Mouse (Mus musculus) liver, embryonic 12.5 days (tissue): Measurements from ENCODE around the gene Hist1h1b. TPM values are rescaled to one million over a fixed set of nuclear protein-coding genes. Genes with fewer than 3 reads are reported as not detected.
A peak's percentile ranks its signal among the peaks of the same experiment; 100 is the strongest.
"Not testable (repeated sequence)": the region's sequence is repeated elsewhere in the genome, so short reads cannot be mapped to it uniquely, and the experiment has no call there.

Experiments
- ATAC-seq: fragments of 200-750 bp; cut with Nextera tagmentation; 2 replicates; pipeline ENCODE4 v1.8.0; 2017; ENCODE audit warnings: moderate number of reproducible peaks, mild to moderate bottlenecking, moderate library complexity
- H3K27ac ChIP-seq: fragments of 300-500 bp; sonication (generic); 2 replicates; pipeline ENCODE4 v1.5.1; 2016; ENCODE audit warnings: mild to moderate bottlenecking
- H3K27me3 ChIP-seq: fragments of 300-500 bp; sonication (generic); replicated peaks from 2 replicates; pipeline ENCODE4 v1.6.1; 2016; ENCODE audit warnings: mild to moderate bottlenecking, moderate library complexity
- H3K36me3 ChIP-seq: fragments of 300-500 bp; sonication (generic); 2 replicates; pipeline ENCODE4 v1.6.1; 2016; ENCODE audit warnings: mild to moderate bottlenecking, moderate library complexity
- H3K4me1 ChIP-seq: fragments of 300-500 bp; sonication (generic); 2 replicates; pipeline ENCODE4 v1.6.1; 2016
- H3K4me2 ChIP-seq: fragments of 300-500 bp; sonication (generic); 2 replicates; pipeline ENCODE4 v1.6.1; 2016; ENCODE audit warnings: mild to moderate bottlenecking, moderate library complexity
- H3K4me3 ChIP-seq: fragments of 300-500 bp; sonication (generic); 2 replicates; pipeline ENCODE4 v1.5.1; 2016; ENCODE audit warnings: mild to moderate bottlenecking, moderate library complexity
- H3K9ac ChIP-seq: fragments of 300-500 bp; sonication (generic); 2 replicates; pipeline ENCODE4 v1.6.1; 2016; ENCODE audit warnings: mild to moderate bottlenecking, moderate library complexity
- H3K9me3 ChIP-seq: fragments of 300-500 bp; sonication (generic); replicated peaks from 2 replicates; pipeline ENCODE4 v1.6.1; 2016; ENCODE audit warnings: mild to moderate bottlenecking, moderate library complexity
- WGBS: fragments of 180-500 bp; shearing (Covaris S2); methylation state at CpG from one replicate; pipeline ENCODE4 v1.1.7; 2016; ENCODE audit not compliant: insufficient replicate concordance; 5-methylcytosine and 5-hydroxymethylcytosine counted together
- microRNA-seq: library from miRNA; unstranded; fragments of <30 nt; microRNA quantifications from one replicate; pipeline ENCODE4, GENCODE M21; 2017
- polyA plus RNA-seq: library from polyadenylated mRNA; unstranded; fragments of >200 nt; fragmentation: Nextera tagmentation; extraction: Ambion mirVana; gene quantifications from 2 replicates; pipeline ENCODE4 v1.2.1, GENCODE M21; 2016

The Hist1h1b gene
- polyA plus RNA-seq, 1 experiment from 2014 or later: 43.0 TPM

DNA sequence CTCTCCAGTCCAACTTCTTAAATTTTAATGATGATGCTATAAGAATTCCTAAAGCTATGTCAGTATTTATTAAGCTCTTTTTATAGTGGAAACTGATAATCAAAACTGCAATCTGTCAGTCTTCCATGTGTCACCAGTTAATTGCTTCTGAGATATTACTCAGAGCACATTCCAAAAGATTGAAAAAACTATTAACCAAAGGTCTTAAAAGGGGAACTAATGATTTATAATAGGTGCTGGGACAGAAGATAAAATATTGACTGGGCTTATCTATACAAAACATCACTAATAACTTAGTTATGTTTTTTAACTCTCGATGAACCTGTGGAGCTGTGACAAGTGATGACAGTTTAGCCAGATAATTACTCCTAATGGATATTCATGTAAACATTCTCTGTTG, 35.4 kb downstream of the Hist1h1b start:
- no peak overlapping the region for H3K4me3 ChIP-seq
- H3K9me3 ChIP-seq: no peaks in the 10 kb centered on the region
- no peak overlapping the region for H3K9ac ChIP-seq
- peaks cover 29% of the 10 kb centered on the region for H3K4me1 ChIP-seq
- no peak for ATAC-seq
- H3K27me3 ChIP-seq: no peaks in the 10 kb centered on the region
- WGBS: 30% methylated on average over 1 of the region's 1 CpGs
- no peak overlapping the region for H3K27ac ChIP-seq
- H3K4me2 ChIP-seq: no peak overlapping the region
- peaks cover 4% of the 10 kb centered on the region for H3K36me3 ChIP-seq

DNA sequence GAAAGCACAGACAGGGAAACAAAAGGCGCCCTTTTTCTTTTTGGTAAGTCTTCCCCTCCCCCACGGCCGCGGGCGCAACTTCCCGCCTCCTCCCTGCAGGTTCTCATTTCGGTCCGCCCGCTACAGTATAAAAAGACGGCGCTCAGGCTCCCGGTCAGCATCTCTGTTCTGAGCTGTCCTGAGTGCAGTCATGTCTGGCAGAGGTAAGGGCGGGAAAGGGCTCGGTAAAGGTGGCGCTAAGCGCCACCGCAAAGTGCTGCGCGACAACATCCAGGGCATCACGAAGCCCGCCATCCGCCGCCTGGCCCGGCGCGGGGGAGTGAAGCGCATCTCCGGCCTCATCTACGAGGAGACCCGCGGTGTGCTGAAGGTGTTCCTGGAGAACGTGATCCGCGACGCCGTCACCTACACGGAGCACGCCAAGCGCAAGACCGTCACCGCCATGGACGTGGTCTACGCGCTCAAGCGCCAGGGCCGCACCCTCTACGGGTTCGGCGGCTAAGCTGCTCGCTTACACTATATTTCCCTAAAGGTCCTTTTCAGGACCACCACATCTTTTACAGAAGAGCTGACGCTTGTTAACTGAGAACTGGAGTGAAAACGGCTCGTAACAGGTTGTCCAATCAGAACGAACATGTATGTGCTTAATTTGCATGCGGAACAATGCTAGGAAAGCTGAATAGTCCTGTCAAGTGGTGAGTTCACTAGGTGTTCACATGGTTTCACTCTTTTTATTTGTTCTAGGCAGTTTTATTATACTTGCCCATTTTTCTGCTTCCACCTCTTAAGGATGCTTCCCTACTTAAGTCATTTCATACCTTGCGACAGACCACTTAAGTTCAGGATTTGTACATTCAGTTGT, 45.3 kb downstream of the Hist1h1b start, which contains the start of gene Hist1h4j:
Hist1h4j (plus strand) TSS at position 159 of the 862 bp plus-strand sequence.
- Histone ChIP-seq H3K4me2 (peak within 1 kb of the TSS; percentile 77), H3K4me3 (peak within 1 kb of the TSS; percentile 62), H3K9ac (peak within 1 kb of the TSS; percentile 77), H3K27ac (peak within 1 kb of the TSS; percentile 95), H3K4me1 (peaks cover 39% of the 10 kb centered on the region)
- not testable (repeated sequence) for H3K27me3 ChIP-seq, H3K36me3 ChIP-seq, H3K9me3 ChIP-seq
- peak; percentile 91 for ATAC-seq
- WGBS: under 1% methylated on average over 48 of the region's 56 CpGs

DNA sequence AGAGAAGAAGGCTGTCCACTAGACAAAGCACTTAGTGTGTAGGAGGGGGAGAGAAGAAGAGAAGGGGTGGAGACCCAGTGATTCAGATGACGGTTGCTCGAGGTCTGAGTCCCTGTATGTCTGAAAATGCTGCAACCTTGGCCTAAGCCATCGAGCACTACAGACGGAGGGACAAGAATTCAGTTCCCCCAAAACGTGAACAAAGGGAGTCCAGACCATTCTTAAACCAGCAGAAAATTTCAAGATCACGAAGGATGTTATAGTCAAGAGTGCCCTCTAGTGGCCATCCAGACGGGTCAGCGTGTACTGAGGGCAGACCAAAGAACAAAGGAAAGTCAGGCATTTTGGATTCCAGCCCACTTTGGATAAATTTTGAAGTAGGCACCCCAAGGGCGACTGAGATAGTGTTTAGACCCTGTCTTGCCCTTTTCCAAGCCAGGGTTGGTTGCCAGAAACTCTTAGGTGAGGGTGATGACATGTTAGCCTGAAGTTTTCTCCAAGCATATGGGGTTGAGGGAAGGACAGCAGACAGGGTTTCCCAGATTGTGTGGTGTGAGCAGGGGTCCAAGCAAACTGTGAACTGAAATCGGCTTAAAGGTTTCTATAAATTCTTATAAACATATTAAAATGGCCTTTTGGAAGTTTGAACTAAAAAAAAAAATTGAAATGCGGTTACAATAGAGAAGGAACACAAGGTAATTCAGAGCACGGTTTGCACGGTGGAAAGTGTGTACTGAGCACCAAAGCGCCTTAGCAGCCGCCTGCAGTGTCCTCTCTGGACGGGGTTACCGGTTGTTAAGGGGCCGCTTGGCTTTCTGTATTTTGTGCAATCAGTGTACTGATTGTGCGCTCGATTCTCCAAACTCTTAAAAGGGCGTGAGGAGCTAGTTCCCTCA, 46.2 kb downstream of the Hist1h1b start:
- Histone ChIP-seq H3K36me3 (no peaks in the 10 kb centered on the region), H3K4me3 (peak overlapping the region; percentile 62), H3K4me2 (peak overlapping the region; percentile 77), H3K9ac (peak overlapping the region; percentile 77), H3K27me3 (no peaks in the 10 kb centered on the region), H3K4me1 (peaks cover 33% of the 10 kb centered on the region), H3K9me3 (no peaks in the 10 kb centered on the region), H3K27ac (peak overlapping the region; percentile 95)
- under 1% methylated on average over 21 of the region's 21 CpGs for WGBS
- peak; percentile 62 for ATAC-seq

DNA sequence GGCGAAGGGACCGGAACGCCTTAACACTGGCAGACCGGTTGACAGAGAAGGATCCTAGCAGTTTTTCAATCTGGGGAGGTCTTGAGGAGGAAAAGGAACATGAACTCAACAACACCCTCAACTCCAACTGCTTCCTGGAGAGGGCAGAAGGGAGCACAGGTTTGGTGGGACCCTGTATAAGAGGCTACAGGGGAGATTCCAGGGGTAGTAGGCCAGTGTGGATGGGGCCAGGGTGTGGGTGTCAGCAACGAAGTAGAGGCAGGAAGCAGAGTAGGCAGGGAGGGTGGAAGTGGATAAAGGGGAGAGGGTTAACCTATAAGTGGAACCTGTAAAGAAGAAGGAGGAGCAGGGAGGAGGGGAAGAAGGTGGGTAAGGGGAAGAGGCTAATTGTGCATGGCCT, 47.0 kb downstream of the Hist1h1b start:
- no peaks in the 10 kb centered on the region for H3K36me3 ChIP-seq
- H3K4me3 ChIP-seq: no peak overlapping the region
- no peaks in the 10 kb centered on the region for H3K9me3 ChIP-seq
- peak overlapping the region; percentile 77 for H3K4me2 ChIP-seq
- no peak for ATAC-seq
- peaks cover 33% of the 10 kb centered on the region for H3K4me1 ChIP-seq
- H3K9ac ChIP-seq: peak overlapping the region; percentile 77
- peak overlapping the region; percentile 95 for H3K27ac ChIP-seq
- H3K27me3 ChIP-seq: no peaks in the 10 kb centered on the region
- WGBS: 76% methylated on average over 5 of the region's 5 CpGs

Small RNA genes lying within 50 kb of the gene (microRNA-seq; reads per million reads assigned to microRNA genes)
- not detected for gene Gm19658
- 1.1 reads per million for gene Gm44346
- 1.4 reads per million for gene Gm44454

Other genes with a start within 250 kb of the Hist1h1b start
- 2.6 and 2.8 TPM in 2 replicates for gene Zkscan8, start 249.5 kb downstream of the Hist1h1b start, polyA plus RNA-seq
- 0.05 TPM in 1 of 2 replicates, not detected in the other for gene Olfr1366, start 237.8 kb downstream of the Hist1h1b start, polyA plus RNA-seq
- gene Olfr1535, start 220.7 kb downstream of the Hist1h1b start, polyA plus RNA-seq: not detected in 2 replicates
- not detected in 2 replicates for gene Olfr1364, start 198.9 kb downstream of the Hist1h1b start, polyA plus RNA-seq
- not detected in 2 replicates for gene Olfr1362, start 166.6 kb downstream of the Hist1h1b start, polyA plus RNA-seq
- not detected in 2 replicates for gene Olfr11, start 138.1 kb downstream of the Hist1h1b start, polyA plus RNA-seq
- not detected in 2 replicates for gene Olfr1361, start 117.2 kb downstream of the Hist1h1b start, polyA plus RNA-seq
- not detected in 2 replicates for gene Olfr1360, start 103.2 kb downstream of the Hist1h1b start, polyA plus RNA-seq
- gene Olfr1359, start 82.5 kb downstream of the Hist1h1b start, polyA plus RNA-seq: not detected in 2 replicates
- 1.5 and 1.7 TPM in 2 replicates for gene Hist1h2bl, start 64.5 kb downstream of the Hist1h1b start, polyA plus RNA-seq
- gene Hist1h2ai, start 64.2 kb downstream of the Hist1h1b start, polyA plus RNA-seq: 13.8 and 17.6 TPM in 2 replicates
- 8.3 and 14.2 TPM in 2 replicates for gene Hist1h3h, start 63.0 kb downstream of the Hist1h1b start, polyA plus RNA-seq
- 6.4 and 6.5 TPM in 2 replicates for gene Hist1h2bm, start 58.6 kb downstream of the Hist1h1b start, polyA plus RNA-seq
- 0.59 and 0.75 TPM in 2 replicates for gene Hist1h4j, start 45.6 kb downstream of the Hist1h1b start, polyA plus RNA-seq
- gene Hist1h4k, start 30.1 kb downstream of the Hist1h1b start, polyA plus RNA-seq: 3.7 and 5.9 TPM in 2 replicates
- 42.8 and 58.5 TPM in 2 replicates for gene Hist1h2ak, start 26.8 kb downstream of the Hist1h1b start, polyA plus RNA-seq
- gene Hist1h2bn, start 26.5 kb downstream of the Hist1h1b start, polyA plus RNA-seq: 8.6 and 8.9 TPM in 2 replicates
- gene Hist1h3i, start 2.7 kb upstream of the Hist1h1b start, polyA plus RNA-seq: 169 and 188 TPM in 2 replicates
- 11.2 and 14.0 TPM in 2 replicates for gene Hist1h2an, start 6.6 kb upstream of the Hist1h1b start, polyA plus RNA-seq
- gene Hist1h2bp, start 6.8 kb upstream of the Hist1h1b start, polyA plus RNA-seq: 3.6 and 5.6 TPM in 2 replicates
- gene Hist1h2bq, start 29.6 kb upstream of the Hist1h1b start, polyA plus RNA-seq: 24.4 and 26.2 TPM in 2 replicates
- not detected in 2 replicates for gene Hist1h2ao, start 29.8 kb upstream of the Hist1h1b start, polyA plus RNA-seq
- not detected in 2 replicates for gene Hist1h4m, start 31.1 kb upstream of the Hist1h1b start, polyA plus RNA-seq
- 20.8 and 25.3 TPM in 2 replicates for gene Hist1h4n, start 51.6 kb upstream of the Hist1h1b start, polyA plus RNA-seq
- 5,867 and 6,049 TPM in 2 replicates for gene Hist1h2ap, start 52.9 kb upstream of the Hist1h1b start, polyA plus RNA-seq
- gene Hist1h2br, start 53.1 kb upstream of the Hist1h1b start, polyA plus RNA-seq: 25.4 and 26.3 TPM in 2 replicates
- gene Zfp184, start 164.5 kb upstream of the Hist1h1b start, polyA plus RNA-seq: 1.9 and 2.5 TPM in 2 replicates
- gene Pom121l2, start 200.6 kb upstream of the Hist1h1b start, polyA plus RNA-seq: not detected in 2 replicates
- gene Prss16, start 229.1 kb upstream of the Hist1h1b start, polyA plus RNA-seq: 0.22 and 0.33 TPM in 2 replicates